Mouse (Mus musculus) B cell, adult 2 months (primary cell): ENCODE measurements at regions not wholly inside any gene's neighbourhood (a gene's known extent, or its start where the extent isn't known, plus 50 kb on each side); places are given as distances from the start of the nearest gene placed in this dataset.

ENCODE experiments used
- DNase-seq, 2 experiments: peaks; one replicate each; pipeline ENCODE4 v3.0.0; 2022

DNA sequence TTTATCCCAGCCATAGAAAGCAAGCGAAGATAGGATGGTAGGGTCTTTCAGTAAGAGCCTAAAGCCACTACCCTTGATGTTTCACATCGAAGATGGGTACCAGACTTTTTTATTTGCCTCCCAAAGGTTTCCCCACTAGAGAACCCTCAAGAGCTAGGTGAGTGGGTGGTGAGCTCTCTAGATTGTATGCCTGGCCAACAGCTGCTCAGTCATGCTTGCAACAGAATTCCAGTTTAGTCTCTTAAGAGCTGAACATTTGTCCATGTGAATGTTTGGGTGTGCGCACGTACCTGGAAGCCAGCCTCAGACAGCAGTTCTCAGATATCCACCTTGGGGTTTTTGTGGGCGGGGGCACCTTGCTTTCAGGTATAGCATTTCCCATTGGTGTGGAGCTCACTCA is 218.5 kb downstream of the Suds3 start:
- no peak for DNase-seq

DNA sequence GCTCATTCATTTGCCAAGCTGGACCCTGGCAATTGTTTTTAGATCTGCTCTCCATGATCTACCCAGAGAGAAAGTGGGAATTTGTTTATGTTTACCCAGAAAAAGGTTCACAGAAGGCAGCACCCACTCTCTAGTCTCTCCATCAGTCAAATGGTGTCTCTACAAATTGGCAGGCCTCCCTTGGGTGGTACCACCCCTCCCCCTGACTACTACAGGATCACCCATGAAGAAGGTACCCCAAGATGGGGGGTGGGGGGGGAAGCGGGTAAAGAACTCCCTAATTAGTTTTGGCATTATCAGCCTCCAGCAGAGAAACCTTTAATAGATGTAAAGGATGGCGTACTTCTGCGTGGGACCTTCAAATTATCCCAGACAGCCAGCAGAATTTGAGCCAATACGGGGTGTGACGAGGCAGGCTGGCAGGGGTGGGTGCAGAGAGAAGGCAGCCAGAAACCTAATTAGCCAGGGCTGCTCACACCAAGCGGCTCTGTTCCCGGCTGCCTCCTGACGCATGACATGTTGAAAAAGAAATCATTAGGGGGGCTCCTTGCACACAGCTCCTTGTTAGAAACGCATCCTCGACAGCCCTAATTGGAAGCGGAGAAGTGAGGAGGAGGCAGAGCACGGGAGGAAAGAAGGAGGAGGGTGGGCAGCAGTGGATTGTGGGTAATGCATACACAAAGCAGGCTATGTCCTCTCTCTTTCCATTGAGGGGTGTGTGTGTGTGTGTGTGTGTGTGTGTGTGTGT is 220.7 kb downstream of the Suds3 start:
- no peak for DNase-seq

DNA sequence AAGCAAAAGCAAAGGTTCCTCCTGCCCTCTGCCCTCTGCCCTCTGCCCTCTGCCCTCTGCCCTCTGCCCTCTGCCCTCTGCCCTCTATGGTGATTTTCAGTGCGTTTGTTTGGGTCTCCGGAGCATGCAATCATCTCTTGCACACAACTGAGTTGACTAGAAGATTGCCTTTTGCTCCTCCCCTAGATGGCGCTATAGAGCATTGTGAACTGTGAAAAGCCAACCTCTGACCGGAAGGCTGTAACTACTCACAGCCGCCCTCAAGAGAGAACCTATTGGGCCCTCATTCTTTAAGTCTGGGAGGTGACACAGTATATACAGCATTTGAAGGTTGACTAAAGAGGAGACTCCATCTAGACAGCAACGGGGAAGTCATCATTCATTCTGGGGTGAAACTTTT is 221.3 kb downstream of the Suds3 start:
- DNase-seq = no peak

DNA sequence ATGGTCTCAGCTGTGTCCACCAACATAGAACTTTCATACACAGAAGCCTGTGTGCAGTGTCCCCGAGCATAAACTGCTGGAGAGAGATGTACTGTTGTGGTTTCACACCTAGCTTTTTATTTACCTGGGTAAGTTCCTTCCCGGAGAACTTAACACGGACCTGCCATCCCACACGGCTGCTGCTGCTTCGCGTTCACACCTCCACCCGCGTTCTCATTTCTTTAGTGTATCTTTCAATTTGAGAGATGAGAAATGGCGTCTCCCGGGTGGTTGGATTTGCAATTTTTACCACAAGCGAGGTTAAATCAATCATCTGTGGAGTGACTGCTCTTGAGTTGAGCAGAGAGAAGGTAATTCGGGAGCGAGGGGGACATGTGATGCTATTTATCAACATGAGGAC is 223.0 kb downstream of the Suds3 start:
- no peak for DNase-seq

DNA sequence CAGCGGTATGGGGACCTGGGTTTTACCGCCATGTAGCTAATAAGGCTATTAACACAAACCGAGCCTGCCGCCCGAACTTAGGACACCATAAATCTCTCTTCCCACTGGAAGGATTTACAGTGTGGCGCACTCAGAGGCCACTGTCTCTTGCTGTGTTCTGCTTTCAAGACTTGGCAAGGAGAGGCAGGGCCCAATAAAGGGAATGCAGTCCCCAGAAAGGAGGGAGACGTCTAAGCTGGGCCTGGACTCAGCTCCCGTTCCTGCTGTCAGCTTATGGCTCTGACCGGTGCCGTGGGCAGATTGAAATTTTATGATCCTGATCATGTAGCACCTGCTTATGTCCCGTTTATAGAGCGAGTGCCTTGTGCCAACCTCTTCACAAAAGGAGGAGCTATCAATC is 226.7 kb downstream of the Suds3 start:
- no peak for DNase-seq

DNA sequence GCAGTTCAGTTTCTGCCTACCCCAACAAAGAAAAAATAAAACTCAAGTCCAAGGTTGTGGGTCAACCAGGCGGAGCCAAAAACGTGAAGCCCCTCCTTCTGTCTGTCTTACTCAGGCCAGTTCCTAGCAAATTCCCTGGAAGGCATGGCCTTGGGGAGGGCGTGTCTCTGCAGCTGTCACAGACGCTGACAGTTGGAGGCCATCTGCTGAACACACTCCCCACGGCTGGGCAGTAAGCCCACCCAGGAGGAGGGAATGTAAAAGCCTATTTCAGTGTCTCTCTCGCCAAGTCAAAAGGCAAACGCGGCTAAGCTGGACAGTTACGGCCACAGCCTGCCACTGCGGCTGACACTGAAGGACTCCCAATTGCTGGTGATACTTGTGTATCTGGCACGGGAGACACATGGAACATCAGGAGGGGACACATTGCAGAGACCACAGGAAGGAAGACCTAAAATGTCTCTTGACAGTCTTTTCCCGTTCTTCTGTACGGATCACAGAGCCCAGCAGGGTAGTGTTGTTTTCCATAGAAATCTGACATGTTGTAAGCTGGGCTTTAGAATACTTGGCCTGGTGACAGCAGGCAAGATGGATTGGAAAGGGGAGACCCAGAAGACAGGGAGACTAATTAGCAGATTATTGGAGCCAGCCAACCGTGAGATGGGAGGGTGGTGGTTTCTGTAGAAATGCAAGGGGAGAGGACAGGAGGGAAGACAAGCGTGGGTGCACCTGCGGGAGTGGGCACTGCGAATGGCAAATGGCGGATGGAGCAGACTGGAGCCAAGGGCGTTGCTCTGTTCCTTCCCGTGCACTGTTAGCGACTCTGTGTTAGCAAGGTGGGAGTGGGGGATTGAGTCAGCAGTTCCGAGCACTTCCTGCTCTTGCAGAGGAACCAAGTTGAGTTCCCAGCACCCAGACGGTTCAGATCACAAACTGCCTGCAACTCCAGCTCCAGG is 229.5 kb downstream of the Suds3 start:
- DNase-seq = no peak

DNA sequence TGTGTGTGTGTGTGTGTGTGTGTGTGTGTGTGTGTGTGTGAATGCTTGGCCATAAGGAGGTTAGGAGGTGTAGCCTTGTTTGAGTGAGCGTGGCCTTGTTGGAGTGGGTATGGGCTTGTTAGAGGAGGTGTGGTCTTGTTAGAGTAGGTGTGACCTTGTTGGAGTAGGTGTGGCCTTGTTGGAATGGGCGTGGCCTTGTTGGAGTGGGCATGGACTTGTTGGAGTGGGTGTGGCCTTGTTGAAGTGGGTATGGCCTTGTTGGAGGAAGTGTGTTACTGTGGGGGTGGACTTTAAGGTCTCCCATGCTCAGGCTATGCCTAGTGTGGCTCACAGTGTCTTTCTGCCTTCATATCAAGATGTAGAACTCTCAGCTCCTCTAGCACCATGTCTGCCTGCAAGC is 236.2 kb downstream of the Suds3 start:
- DNase-seq = no peak

DNA sequence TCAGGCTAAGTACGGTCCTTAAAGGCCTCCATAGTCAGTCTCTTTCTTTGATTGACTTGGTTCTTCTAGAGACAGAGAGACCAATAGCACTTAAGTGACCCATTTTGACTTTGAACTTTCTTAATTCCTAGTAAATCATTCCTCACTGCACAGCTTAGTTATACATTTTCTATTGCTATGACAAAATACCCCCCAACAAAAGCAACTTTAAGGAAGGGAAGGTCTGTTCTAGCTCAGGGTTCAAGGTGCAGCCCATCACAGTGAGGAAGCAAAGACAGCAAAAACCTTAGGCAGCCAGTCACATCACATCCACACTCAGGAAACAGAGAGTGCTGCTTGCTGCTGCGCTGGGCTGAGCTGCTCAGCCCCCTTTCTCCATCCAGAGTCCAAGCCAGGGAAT is 241.0 kb downstream of the Suds3 start:
- no peak for DNase-seq

DNA sequence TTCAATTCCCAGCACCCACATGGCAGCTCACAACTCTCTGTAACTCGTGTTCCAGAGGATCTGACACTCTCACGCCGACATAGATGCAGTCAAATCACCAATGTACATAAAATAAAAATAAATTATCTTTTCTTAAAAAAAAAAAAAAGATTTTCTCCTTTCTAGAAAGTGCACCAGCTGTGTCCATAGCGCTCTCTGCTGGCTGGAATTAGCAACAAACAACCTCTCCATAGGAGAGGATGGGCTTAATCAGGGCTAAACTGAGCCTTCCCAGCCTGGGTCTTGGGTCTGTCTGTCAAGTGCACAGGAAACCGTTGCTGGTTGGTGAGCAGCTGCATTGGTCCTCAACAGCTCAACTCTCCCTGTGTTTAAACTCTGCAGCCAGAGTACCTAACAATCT is 247.8 kb downstream of the Suds3 start:
- DNase-seq = no peak

DNA sequence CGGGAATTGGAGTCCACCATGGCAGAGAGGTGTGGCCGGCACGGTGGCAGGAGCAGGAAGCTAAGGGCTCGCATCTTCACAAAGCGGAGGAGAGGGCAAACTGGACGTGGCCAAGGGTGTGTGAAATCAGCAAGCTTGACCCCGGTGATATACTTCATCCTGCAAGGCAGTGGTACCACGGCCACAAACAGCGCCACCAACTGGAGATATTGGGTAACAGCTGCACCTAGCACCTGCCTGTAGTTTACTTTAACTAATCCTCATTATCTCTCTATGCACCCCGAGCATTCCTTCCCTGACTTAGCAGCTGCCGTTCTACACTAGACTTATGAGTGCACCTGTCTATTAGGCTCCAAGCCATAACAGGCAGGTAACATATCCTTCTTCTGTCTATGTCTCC is 251.6 kb downstream of the Suds3 start:
- DNase-seq = no peak

DNA sequence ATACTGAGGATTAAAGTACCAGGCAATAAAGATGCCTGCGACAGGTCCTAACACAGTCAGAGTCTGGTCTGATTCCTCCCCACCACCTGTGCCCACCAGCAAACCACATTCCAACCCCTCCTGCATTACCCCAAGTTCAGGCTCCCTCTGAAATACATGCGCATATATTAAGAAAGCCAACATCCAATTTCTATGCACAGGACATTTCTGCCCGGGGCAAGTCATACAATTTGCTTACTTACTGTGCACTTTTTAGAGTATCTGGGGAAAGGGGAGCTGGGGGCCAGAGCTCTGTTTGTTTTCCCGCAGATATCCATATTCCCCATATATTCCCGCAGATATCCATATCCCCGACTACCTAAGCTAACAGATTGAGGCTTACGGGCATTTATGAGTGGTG is 261.1 kb upstream of the Srrm4 start:
- DNase-seq = no peak

DNA sequence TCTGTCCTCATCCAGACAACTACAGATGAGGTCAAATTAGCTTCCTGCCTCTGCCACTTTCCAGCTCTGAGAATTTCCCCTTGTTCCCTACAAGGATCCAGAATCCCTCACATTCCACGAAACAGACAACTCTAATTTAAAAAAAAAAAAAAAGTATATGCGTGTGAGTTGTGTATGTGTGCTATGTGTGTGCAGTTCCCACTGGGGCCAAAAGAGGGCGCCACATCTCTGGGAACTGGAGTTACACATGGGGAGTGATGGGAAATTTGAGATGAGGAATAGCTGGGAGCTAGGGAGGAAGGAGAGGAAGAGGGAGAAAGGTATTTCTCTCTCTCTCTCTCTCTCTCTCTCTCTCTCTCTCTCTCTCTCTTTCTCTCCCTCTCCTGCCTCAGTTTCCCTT is 240.3 kb upstream of the Srrm4 start:
- DNase-seq = no peak

DNA sequence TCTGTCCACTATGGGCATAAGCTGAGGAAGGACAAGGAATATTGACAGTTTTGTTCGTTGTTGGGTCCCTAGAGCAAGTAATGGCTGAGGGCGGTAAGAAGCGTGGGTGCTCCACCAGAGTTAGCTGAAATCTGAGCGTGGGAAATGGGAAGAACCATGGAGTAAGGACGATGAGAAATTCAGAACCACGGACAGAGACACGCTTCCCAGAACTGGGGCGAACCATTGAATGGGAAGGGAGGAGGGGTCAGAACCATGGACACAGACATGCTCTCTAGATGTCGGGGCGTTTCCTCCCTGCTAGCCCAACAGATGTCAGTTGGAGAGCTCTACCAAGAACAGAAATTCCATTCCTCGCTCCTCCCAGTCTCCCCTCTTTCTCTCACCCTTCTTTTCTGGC is 238.2 kb upstream of the Srrm4 start:
- no peak for DNase-seq

DNA sequence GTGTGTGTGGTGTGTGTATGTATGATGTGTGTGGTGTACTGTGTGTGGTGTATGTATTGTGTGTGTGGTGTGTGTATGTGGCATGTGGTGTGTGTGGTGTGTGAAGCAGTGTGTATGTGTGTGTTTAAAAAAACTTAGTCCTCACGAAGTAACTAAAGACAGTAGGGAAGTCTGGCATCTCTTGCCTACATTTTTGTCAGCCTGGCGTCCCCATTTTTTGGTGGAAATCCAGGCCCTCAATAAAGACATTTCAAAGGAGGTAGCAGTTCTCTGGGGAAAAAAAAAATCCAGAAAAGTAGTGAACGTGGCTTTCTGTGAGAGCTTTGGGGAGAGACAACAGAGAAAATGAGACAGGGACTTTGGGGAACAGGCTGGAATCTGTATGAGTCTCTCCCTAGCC is 231.6 kb upstream of the Srrm4 start:
- no peak for DNase-seq

DNA sequence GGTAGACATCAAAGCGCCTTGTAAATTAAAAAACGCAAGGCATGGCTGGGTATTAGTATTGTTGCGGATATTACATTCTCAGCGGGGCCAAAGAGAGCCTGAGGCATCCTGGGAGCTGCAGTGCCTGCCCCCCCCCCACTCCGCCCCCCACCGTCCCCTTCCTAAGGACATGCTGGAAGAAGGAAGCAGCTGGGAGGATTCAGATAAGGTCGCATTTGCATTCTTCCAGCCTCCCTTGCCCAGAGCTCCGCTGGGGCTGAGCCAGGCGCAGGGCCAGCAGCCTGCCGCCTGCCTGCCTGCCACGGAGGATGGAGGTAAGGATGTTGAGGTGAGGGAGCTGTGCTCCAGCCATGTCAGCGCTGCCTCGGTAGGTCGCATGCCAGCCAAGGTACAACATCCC is 230.5 kb upstream of the Srrm4 start:
- DNase-seq = no peak

DNA sequence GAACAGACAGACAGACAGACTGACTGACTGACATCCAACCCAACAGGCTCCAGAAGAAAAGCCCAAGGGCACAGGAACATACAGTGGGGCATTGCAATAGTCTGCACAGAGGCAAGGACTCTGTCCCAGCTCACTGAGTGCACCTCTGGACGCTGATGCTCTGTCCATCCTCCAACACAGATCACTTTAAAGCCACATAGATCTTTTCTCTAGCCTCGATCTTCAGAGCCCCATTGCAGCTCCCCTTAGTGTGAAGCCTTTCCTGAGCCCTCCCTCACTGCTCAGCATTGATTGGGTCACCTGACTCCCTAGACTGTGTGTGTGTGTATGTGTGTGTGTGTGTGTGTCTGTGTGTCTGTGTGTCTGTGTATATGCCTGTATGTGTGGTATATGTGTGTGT is 218.2 kb upstream of the Srrm4 start:
- no peak for DNase-seq

DNA sequence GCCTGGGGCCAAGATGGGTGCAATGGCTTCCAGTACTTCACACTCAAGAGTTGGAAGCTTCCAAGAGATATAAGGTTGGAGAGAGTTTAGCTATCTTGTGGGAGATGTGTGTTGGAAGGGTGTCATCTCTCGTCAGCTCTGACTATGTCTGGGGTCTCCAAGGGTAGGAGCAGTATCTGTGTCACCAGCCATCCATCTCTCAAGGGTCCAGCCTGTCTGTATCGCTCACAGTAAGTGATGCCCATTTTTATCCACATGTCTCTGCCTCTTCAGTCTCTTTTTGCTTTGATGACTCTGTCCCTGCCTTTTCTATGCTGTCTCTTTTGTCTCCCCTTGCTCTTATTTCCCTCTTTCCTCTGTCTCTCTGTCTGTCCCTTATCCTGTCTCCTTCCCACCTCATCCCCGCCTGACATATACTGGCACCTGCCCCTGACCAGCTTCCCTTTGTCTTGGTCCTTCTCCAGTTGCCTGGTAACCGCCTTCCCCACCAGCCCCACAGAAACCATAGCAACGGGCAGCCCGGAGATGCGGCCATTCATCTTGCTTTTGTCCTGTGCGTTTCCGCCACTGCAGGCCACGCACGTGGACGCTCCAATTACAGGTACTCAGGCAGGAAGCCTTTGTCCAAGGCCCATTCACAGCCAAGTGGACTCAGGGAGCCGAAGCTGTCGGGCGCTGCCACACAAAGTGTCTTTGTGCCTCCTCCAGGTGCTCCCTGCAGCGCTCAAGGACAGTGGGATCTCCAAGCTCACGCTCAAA is 217.6 kb upstream of the Srrm4 start:
- no peak for DNase-seq

DNA sequence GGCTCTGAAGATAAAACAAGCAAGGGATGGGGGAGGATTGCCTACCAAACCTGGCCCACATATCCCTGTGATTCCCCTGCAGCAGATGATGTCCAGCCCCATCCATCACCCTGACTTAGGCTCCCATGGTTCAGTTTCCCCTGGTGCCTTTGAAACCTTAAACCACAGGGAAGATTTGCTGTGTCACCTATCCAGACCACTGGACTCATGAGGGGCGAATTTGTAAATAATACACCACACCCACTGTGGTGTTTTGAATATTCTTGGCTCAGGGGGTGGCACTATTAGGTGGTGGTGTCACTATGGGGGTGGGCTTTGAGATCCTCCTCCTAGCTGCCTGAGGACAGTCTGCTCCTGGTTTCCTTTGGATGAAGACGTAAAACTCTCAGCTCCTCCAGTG is 205.8 kb upstream of the Srrm4 start:
- DNase-seq = no peak

DNA sequence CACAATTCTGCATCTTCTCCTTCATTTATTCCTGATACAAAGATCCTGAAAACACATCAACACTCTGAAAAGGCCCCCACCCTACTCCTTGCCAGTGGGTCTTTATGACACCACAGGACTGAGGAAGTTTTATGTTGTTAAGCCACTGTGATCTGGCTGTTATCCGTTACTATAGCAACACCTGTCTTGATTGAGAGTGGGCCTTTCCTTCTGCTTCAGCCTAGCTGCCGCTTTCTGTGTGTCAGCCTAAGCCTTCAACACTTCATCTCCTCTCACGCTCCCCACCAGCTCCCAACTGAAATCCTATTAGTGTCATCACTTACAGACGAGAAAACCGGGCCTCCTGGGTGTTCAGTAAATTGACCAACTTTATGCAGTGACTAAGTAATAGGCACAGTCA is 203.6 kb upstream of the Srrm4 start:
- DNase-seq = no peak

DNA sequence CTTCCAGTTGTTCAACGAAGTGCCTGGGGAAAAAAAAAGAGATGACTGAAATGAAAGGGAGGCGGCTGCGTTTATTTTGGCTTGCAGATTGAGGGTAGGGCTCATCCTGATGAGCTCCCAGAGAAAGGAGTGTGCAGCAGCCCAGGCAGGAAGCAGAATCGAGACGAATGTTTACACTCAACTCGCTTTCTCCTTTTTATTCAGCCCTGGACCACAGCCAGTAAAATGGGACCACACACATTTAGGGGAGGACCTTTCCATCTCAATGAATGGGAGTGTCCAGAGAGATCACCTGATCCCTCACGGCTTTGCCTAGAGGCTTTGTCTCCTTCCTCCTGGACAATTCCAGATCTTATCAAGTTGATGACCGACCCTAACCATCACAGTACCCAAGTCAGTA is 198.8 kb upstream of the Srrm4 start:
- no peak for DNase-seq

DNA sequence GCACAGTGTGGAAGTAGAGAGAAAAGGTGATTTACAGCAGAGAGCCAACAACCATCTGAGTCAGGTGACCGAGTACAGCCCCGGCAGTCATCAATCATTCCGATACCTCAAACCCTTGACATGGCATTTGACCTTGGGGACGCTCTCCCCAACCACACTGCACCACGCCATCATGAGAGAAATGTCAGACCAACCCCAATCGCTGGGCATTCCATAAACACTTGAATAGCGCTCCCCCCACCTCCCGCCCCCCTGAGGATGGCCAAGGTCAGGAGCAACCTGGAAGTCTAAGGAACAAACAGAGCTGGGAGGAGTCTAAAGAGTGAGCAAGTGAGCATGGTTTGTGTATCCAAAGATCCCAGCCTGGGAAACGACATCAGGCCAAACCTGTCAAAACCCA is 198.2 kb upstream of the Srrm4 start:
- no peak for DNase-seq

DNA sequence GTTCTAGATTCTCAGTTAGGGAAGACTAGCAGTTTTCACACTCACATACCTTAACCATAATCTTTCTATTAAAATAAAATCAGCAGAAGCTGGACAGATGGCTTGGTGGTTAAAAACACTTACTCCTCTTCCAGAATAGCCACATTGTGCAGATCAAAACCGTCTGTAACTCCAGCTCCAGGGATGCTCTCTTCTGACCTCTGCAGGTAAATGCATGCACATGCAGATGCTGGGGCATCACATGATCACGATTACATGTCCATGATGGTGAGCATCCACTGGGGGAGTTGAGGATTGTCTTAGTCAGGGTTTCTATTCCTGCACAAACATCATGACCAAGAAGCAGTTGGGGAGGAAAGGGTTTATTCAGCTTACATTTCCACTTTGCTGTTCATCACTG is 184.8 kb upstream of the Srrm4 start:
- DNase-seq = no peak

DNA sequence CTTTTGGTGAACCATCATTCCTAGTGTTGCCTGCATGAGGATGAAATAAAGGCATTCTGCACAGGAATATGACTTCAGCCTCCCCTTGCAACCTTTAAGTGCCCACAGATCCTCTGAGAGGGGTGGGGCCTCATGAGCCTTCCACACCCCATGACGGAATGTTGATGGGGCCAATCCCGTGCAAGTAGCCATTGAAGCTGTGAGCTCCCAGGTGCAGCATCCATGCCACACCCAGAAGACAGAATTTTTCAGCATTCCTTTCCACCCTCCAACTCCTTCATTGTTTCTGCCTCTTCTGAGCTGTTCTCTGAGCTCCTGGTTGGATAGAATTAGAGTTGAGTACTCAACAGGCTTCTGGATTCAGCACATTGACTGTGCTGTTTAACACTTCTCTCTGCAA is 174.6 kb upstream of the Srrm4 start:
- DNase-seq = no peak

DNA sequence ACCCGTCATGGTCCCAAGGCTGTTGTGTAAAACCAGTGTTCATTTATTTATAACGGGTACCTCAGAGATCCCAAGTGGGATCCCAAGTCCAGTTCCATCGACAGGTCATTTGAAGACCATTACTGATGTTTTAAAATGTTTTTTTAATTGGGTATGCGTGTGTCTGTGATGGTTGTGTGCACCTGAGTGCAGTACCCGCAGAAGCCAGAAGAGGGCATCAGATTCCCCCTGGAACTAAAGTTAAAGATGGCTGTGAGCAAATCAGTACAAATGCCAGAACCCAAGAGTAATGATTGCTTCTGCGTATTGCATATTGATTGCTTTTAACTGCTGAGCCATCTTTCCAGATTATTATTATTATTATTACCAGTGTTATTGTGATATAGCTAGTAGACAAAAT is 169.7 kb upstream of the Srrm4 start:
- DNase-seq = no peak
